Mouse (Mus musculus) heart, embryonic 14.5 days (tissue): Measurements from ENCODE around the gene Strada. TPM values are rescaled to one million over a fixed set of nuclear protein-coding genes. Genes with fewer than 3 reads are reported as not detected.

Source experiments
- ATAC-seq: fragments of 200-750 bp; cut with Nextera tagmentation; 2 replicates; pipeline ENCODE4 v1.8.0; 2017; ENCODE audit warnings: low read depth, moderate TSS enrichment; ENCODE audit not compliant: insufficient number of reproducible peaks, insufficient read depth, low FRiP score
- H3K27ac ChIP-seq, 2 experiments: fragments of 200-500 bp in 1 of 2; fragments of 300-500 bp in 1 of 2; sonication (generic) in 1 of 2; replicated peaks in 1 of 2; 2 replicates each; pipeline ENCODE4 v1.5.1; 2012 to 2014; ENCODE audit warnings: low read depth in 2 of 2, low read length in 2 of 2, control low read depth in 1 of 2, mild to moderate bottlenecking in 1 of 2, mixed read lengths in 1 of 2; ENCODE audit not compliant: control insufficient read depth in 1 of 2, insufficient read depth in 1 of 2
- H3K27me3 ChIP-seq: fragments of 300-500 bp; sonication (generic); 2 replicates; pipeline ENCODE4 v1.6.1; 2014; ENCODE audit warnings: mild to moderate bottlenecking, low read length, control low read depth; ENCODE audit not compliant: control insufficient read depth, insufficient read depth
- H3K36me3 ChIP-seq: fragments of 300-500 bp; sonication (generic); 2 replicates; pipeline ENCODE4 v1.6.1; 2014; ENCODE audit warnings: mild to moderate bottlenecking, control low read depth, low read length, mixed read lengths; ENCODE audit not compliant: control insufficient read depth, insufficient read depth
- H3K4me1 ChIP-seq, 2 experiments: fragments of 200-500 bp in 1 of 2; fragments of 300-500 bp in 1 of 2; sonication (generic) in 1 of 2; 2 replicates each; pipeline ENCODE4 v1.6.1; 2012 to 2014; ENCODE audit warnings: low read length in 2 of 2, control low read depth in 1 of 2, mixed read lengths in 1 of 2; ENCODE audit not compliant: control insufficient read depth in 2 of 2, insufficient read depth in 2 of 2
- H3K4me2 ChIP-seq: fragments of 300-500 bp; sonication (generic); 2 replicates; pipeline ENCODE4 v1.6.1; 2014; ENCODE audit warnings: mild to moderate bottlenecking, low read length
- H3K4me3 ChIP-seq, 2 experiments: fragments of 200-500 bp in 1 of 2; fragments of 300-500 bp in 1 of 2; sonication (generic) in 1 of 2; 2 replicates each; pipeline ENCODE4 v1.5.1; 2012 to 2014; ENCODE audit warnings: low read length in 2 of 2, mild to moderate bottlenecking in 2 of 2, control low read depth in 1 of 2, low read depth in 1 of 2, moderate library complexity in 1 of 2; ENCODE audit not compliant: control insufficient read depth in 1 of 2, insufficient read depth in 1 of 2
- H3K9ac ChIP-seq: fragments of 300-500 bp; sonication (generic); 2 replicates; pipeline ENCODE4 v1.6.1; 2014; ENCODE audit warnings: mild to moderate bottlenecking, low read length
- H3K9me3 ChIP-seq: fragments of 300-500 bp; sonication (generic); 2 replicates; pipeline ENCODE4 v1.6.1; 2016; ENCODE audit warnings: low read length, control low read depth; ENCODE audit not compliant: control insufficient read depth
- WGBS: fragments of 180-500 bp; shearing (Covaris S2); extraction: QIAGEN DNeasy Blood & Tissue Kit; methylation state at CpG from one replicate; pipeline ENCODE4 v1.1.7; 2014; 5-methylcytosine and 5-hydroxymethylcytosine counted together
- polyA plus RNA-seq: library from polyadenylated mRNA; unstranded; fragments of >200 nt; fragmentation: Nextera tagmentation; extraction: Ambion mirVana; gene quantifications from 2 replicates; pipeline ENCODE4 v1.2.1, GENCODE M21; 2014

Strada gene
- polyA plus RNA-seq, 1 experiment from 2014 or later, result 21.8 TPM

DNA sequence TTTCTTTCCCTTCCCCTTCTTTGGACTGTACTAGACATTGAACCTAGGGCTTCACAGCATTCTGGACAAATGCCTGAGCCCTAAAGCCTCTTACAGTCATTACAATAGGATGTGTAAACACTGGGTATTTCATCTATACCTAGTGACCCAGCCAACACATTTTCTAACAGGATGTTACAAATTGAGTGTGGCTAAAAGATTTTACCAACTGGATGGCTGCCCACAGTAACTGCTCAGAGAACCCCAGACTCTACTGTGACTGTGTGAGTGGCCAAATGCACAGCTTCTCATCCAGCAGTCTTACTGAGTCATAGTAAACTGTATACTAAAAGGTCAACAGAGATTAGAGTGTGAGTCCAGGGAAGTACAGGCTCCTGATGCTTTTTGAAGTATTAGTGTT lies 6.6 kb downstream of the Strada start:
- ATAC-seq, result no peak
- Histone ChIP-seq H3K9me3 (no peaks in the 10 kb centered on the region), H3K4me2 (no peak overlapping the region), H3K27me3 (no peaks in the 10 kb centered on the region), H3K4me3 (no peak overlapping the region), H3K36me3 (peaks cover 44% of the 10 kb centered on the region), H3K27ac (peak overlapping the region in 1 of 2 experiments; percentile 35; a peak in 1 of 4 replicates), H3K4me1 (peaks cover 2 to 14% of the 10 kb centered on the region in 2 experiments; a peak in 3 of 4 replicates), H3K9ac (no peak overlapping the region)

DNA sequence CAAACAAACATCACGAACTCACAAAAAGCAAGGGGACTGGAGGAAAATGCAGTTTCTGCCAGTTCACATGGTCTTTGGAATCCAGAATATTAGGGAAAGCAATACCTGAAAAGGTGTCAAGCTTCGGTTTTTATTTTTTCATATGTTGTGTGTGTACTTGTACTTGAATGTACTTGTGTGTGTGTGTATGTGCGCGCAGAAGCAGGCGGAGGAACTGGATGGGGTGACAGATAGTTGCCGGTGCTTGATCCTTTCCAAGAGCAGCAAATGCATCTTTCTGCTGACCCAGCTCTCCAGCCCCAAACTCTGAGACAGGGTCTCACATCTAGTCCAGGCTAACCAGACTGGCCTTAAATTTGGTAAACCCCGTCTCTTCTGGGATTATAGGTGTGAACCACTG lies 7.1 kb downstream of the Strada start:
- 84% methylated on average over 7 of the region's 7 CpGs for WGBS
- peak overlapping the region in 1 of 2 experiments; percentile 35; a peak in 1 of 4 replicates for H3K27ac ChIP-seq
- ATAC-seq, result no peak

DNA sequence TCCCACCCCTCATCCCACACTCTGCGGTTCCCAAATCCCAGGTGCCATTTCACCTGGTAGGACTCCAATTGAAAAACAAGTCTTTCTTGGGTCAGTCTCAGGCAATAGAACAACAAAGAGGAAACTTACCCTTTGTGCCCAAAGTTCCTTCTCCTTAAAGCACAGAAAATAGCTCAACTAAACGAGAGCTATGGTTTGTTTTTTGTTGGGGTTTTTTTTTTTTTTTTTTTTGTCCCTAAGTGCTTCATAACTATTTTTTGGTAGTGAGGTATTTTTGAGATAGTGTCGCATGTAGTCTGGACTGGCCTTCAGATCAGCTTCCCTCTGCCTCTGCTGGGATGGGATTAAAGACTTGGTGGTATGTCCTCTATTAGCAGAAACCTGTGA lies 7.8 kb downstream of the Strada start:
- Histone ChIP-seq H3K4me1 (peaks cover 2 to 14% of the 10 kb centered on the region in 2 experiments; a peak in 3 of 4 replicates), H3K27me3 (no peaks in the 10 kb centered on the region), H3K9me3 (no peaks in the 10 kb centered on the region), H3K4me2 (peak overlapping the region; percentile 82), H3K9ac (peak overlapping the region; percentile 79), H3K36me3 (peaks cover 34% of the 10 kb centered on the region), H3K4me3 (peak overlapping the region; percentile 66 to 83), H3K27ac (peak overlapping the region; percentile 78 to 84)
- no peak for ATAC-seq
- WGBS, result 26% methylated on average over 3 of the region's 3 CpGs

More for the DNA sequence above, 7.1 kb downstream of the Strada start:
- Histone ChIP-seq H3K4me2 (no peak overlapping the region), H3K9ac (no peak overlapping the region), H3K9me3 (no peaks in the 10 kb centered on the region), H3K4me3 (no peak overlapping the region), H3K36me3 (peaks cover 40% of the 10 kb centered on the region), H3K4me1 (peaks cover 2 to 14% of the 10 kb centered on the region in 2 experiments; a peak in 3 of 4 replicates), H3K27me3 (no peaks in the 10 kb centered on the region)

DNA sequence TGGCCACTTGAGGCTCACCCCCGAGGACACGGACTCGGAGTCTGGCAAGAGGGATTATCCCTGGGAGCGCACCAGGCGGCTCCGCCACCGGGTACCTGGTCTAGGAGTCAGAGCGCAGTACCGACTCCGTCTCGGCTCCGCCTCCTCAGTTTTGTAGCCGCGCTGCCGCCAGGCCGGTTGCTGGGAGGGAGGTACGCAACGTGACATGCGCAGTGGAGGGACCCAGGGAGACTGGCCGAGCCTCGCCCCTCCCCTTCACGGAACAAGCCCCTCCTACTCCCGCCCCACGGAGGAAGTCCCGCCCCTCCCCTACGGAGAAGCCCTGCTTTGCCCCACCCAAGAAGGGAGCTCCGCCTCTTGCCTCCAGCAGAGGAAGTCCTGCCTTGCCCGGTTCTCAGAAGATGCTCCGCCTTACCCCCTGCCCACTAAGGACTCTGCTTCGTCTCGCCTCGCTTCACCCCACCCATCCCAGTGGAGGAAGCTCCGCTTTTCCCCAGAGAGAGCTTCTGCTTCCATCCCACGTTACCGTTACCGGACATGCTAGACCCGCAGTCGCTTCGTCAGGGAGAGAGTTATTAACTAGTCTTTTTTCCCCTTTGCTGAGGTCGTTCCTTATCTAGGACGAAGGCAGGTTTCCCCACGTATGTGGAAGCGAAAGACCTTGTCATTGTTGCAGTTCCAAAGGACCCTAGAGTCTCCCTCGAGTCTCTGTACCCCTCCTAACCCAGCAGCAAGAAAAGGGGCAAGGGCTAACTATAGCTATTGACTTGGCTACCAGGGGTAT lies 8.4 kb downstream of the Strada start:
- peak; percentile 97 for ATAC-seq
- H3K4me1 ChIP-seq, result peaks cover 2 to 14% of the 10 kb centered on the region in 2 experiments; a peak in 3 of 4 replicates
- peak overlapping the region; percentile 85 for H3K9ac ChIP-seq
- H3K36me3 ChIP-seq, result peaks cover 29% of the 10 kb centered on the region
- H3K27me3 ChIP-seq, result no peaks in the 10 kb centered on the region
- peak overlapping the region; percentile 83 to 91 for H3K4me3 ChIP-seq
- H3K9me3 ChIP-seq, result no peaks in the 10 kb centered on the region
- WGBS, result under 1% methylated on average over 41 of the region's 44 CpGs
- peak overlapping the region; percentile 85 to 88 for H3K27ac ChIP-seq
- peak overlapping the region; percentile 82 for H3K4me2 ChIP-seq

DNA sequence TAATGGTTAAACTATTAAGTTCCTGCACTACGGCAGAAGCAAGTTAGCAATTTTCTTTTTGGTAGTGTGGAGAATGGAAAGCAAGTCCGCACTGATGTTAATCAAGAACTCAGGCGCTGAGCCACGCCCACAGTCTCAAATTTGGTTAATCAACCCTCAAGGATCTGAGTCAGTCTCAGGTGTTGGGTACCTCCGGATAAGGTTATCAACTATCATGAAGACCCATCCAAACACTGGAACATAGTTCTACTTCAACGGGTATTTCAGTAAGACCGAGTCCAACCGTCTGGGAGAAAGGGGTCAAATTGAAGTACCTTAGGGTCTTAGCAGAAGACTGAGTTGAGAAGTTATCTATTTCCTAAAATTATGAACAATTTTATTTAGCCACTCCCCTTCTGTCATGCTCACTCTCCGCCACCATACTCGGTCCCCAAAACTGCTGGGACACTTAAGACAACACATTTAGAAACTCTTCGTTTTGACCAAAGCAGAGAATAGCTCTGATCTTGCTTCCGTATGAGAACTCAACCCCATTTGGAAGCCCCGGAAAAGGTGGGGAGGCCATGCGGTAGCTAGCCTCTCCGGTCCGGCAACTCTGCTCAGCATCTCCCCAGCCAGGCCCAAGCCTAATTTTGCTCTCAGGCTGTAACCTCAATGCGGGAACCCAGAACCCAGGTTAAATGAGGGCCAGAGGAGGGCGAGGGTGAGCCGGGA lies 9.2 kb downstream of the Strada start:
- peak; percentile 2; the same call in 1 of the 2 replicates for ATAC-seq
- Histone ChIP-seq H3K9me3 (no peaks in the 10 kb centered on the region), H3K4me2 (peak overlapping the region; percentile 82), H3K4me1 (peaks cover 2 to 14% of the 10 kb centered on the region in 2 experiments; a peak in 3 of 4 replicates), H3K4me3 (peak overlapping the region; percentile 83 to 91), H3K36me3 (peaks cover 21% of the 10 kb centered on the region), H3K27me3 (no peaks in the 10 kb centered on the region), H3K27ac (peak overlapping the region; percentile 85 to 88), H3K9ac (peak overlapping the region; percentile 85)
- 11% methylated on average over 19 of the region's 19 CpGs for WGBS

DNA sequence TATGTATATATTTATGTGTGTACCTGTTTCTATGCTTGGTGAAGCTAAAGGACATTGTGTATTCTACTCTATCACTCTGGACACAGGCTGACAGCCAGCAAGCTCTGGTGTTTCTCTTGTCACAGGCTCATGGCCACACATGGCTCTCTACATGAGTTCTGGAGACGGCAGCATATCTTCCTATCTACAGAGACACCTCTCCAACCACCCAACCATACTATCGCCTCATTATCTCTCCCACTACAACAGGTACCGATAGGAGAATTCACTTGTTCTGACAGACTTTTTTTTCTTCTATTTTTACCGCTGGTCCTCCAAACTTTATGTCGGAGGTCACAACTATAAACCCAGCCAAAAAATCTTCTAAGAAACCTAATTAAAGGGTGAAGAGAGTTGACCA lies 9.7 kb downstream of the Strada start:
- 59% methylated on average over 5 of the region's 5 CpGs for WGBS
- H3K9me3 ChIP-seq, result no peaks in the 10 kb centered on the region
- ATAC-seq, result no peak
- H3K27me3 ChIP-seq, result no peaks in the 10 kb centered on the region
- H3K36me3 ChIP-seq, result peaks cover 15% of the 10 kb centered on the region
- peaks cover 2 to 14% of the 10 kb centered on the region in 2 experiments; a peak in 3 of 4 replicates for H3K4me1 ChIP-seq
- peak overlapping the region; percentile 85; the same call in 1 of the 2 replicates for H3K9ac ChIP-seq
- H3K4me3 ChIP-seq, result peak overlapping the region in 1 of 2 experiments; percentile 83; a peak in 2 of 4 replicates
- H3K27ac ChIP-seq, result no peak overlapping the region
- H3K4me2 ChIP-seq, result peak overlapping the region; percentile 82

DNA sequence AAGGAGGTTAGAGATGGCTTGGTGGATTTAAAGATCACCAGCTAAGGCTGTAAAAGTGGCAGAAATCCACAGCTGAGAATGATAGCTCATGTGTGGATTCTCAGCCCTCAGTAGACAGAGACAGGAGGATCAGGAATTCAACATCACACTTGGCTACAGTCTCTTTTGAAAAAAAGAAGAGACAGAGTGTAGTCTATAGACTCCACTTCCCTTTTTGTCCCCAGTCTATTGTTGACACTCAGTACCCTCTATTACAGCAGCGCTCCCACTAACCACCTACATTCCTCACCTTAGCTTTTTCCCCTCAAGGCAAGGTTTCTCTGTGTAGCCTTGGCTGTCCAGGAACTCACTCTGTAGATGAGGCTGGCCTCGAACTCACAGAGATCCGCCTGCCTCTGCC lies 10.3 kb downstream of the Strada start:
- ATAC-seq, result no peak
- no peaks in the 10 kb centered on the region for H3K27me3 ChIP-seq
- H3K9ac ChIP-seq, result no peak overlapping the region
- no peak overlapping the region for H3K27ac ChIP-seq
- no peak overlapping the region for H3K4me3 ChIP-seq
- H3K9me3 ChIP-seq, result no peaks in the 10 kb centered on the region
- H3K4me1 ChIP-seq, result peaks cover 2 to 14% of the 10 kb centered on the region in 2 experiments; a peak in 3 of 4 replicates
- no peak overlapping the region for H3K4me2 ChIP-seq
- WGBS, result 95% methylated on average over 3 of the region's 3 CpGs
- H3K36me3 ChIP-seq, result peaks cover 12% of the 10 kb centered on the region; the same call in 1 of the 2 replicates
